Mouse (Mus musculus) heart, adult 2 months (tissue): ENCODE data around the gene Rsbn1l.

ENCODE experiments used
- EP300 ChIP-seq: fragments of 200-500 bp; IDR thresholded peaks from 2 replicates; pipeline ENCODE4 v1.6.1; 2011; ENCODE audit warnings: low read depth, low read length, control low read depth; ENCODE audit not compliant: insufficient read depth
- POLR2A ChIP-seq: fragments of 200-500 bp; IDR thresholded peaks from 2 replicates; pipeline ENCODE4 v1.6.1; 2011; ENCODE audit warnings: mild to moderate bottlenecking, low read depth, low read length, control low read depth; ENCODE audit not compliant: insufficient read depth

- TF ChIP-seq EP300 (no peak), POLR2A (no peak)
Measured at GRCm38 (mm10) chr5:20861901-20862300, 94.3 kb downstream of the Rsbn1l start.
